Mouse (Mus musculus): ENCODE results near the gene Six3. TPM values are rescaled to one million over a fixed set of nuclear protein-coding genes. Genes with fewer than 3 reads are reported as not detected.

Gene Six3
- polyA plus RNA-seq, 1 experiment from 2014 or later: not detected

DNA sequence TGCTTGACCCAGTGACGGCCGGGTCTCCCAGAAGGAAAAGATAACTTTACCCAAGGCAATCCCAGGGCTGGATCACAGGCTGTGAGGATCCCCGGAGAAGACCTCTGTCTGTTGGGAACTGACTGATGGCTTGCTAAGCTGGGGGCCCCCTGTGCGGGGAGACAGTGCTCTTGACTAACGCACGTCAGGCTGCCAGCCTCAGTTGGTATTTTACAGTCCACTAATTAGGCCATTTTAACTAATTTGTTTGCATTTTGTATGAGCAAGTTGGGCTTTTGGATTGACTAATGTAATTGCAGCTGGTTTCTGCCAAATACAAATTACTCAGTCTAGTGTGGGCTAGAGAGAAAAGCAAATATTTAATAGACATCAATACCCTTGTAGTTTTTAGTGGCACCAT lies 21.4 kb upstream of the Six3 start:
- ATAC-seq (replicated peaks; ENCODE audit: low FRiP score): no peak
- Histone ChIP-seq H3K4me3 (ENCODE audit: low read depth, low read length) (no peak overlapping the region), H3K27me3 (replicated peaks; ENCODE audit: control insufficient read depth, insufficient read depth, low read length) (peaks cover 9% of the 10 kb centered on the region; the same call in 1 of the 2 replicates), H3K9me3 (ENCODE audit: control insufficient read depth, low read length) (no peaks in the 10 kb centered on the region), H3K4me1 (replicated peaks; ENCODE audit: control insufficient read depth, insufficient read depth, low read length) (no peaks in the 10 kb centered on the region), H3K27ac (ENCODE audit: low read depth, low read length) (no peak overlapping the region), H3K36me3 (ENCODE audit: control insufficient read depth, insufficient read depth, low read length) (no peaks in the 10 kb centered on the region), H3K9ac (ENCODE audit: low read depth, low read length) (no peak overlapping the region), H3K4me2 (no peak overlapping the region)
- no peak for DNase-seq (ENCODE audit: low spot score)
- WGBS: 72% methylated on average over 6 of the region's 6 CpGs

DNA sequence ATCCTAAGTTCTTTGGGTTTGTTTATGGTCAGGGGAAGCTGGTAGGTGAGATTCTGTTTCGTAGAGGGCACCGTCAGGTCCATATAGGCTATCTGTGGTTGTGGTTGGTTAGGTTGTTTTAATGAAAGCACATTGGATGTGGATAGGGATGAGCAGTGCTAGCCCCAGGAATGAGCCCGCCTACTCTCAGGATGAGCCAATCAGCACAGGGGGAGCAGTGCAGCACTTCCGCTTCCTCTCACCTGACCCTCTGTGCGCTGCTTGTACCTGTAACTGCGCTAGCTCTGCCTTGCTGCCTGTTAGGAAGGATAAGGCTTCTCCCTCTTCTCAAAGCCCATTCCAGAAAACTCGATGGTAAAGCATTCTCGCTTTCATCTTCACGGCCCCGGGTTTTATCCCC lies 17.6 kb upstream of the Six3 start:
- 59% methylated on average over 10 of the region's 10 CpGs for whole genome bisulfite sequencing
- Histone ChIP-seq H3K27ac (ENCODE audit: low read depth, low read length) (no peak overlapping the region), H3K9ac (ENCODE audit: low read depth, low read length) (no peak overlapping the region), H3K4me3 (ENCODE audit: low read depth, low read length) (no peak overlapping the region), H3K27me3 (replicated peaks; ENCODE audit: control insufficient read depth, insufficient read depth, low read length) (peaks cover 13% of the 10 kb centered on the region), H3K36me3 (ENCODE audit: control insufficient read depth, insufficient read depth, low read length) (no peaks in the 10 kb centered on the region), H3K4me2 (no peak overlapping the region), H3K9me3 (ENCODE audit: control insufficient read depth, low read length) (no peaks in the 10 kb centered on the region), H3K4me1 (replicated peaks; ENCODE audit: control insufficient read depth, insufficient read depth, low read length) (no peaks in the 10 kb centered on the region)
- DNase-seq (ENCODE audit: low spot score) (no peak), ATAC-seq (replicated peaks; ENCODE audit: low FRiP score) (no peak)

DNA sequence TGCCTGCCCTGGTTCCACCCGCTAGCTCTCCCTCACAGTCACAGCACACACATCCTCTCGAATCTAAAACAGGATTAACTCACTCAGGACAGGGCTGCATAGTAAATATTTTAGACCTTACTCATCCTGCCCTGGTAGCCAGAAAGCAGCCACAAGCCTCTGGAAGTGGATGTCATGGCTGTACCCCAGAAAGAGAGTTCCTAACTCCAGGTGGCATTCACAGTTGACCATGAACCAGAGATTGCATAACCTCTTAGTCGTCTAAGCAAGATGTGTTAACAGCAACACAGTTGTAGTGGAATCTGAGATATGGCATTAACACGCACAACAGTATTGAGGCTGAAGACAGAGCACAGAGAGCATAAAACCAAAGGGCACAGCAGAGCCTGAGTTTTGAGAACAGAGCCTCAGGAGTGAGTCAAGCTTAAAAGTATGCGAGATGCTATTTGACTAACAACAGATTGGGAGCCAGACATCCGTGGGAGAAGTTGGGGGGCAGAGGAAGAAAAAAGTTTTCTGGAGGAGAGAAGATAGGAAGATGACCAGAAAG lies 17.0 kb upstream of the Six3 start:
- Histone ChIP-seq H3K9me3 (ENCODE audit: control insufficient read depth, low read length) (no peaks in the 10 kb centered on the region), H3K9ac (ENCODE audit: low read depth, low read length) (no peak overlapping the region), H3K4me2 (no peak overlapping the region), H3K27me3 (replicated peaks; ENCODE audit: control insufficient read depth, insufficient read depth, low read length) (peaks cover 13% of the 10 kb centered on the region), H3K36me3 (ENCODE audit: control insufficient read depth, insufficient read depth, low read length) (no peaks in the 10 kb centered on the region), H3K4me3 (ENCODE audit: low read depth, low read length) (no peak overlapping the region), H3K27ac (ENCODE audit: low read depth, low read length) (no peak overlapping the region), H3K4me1 (replicated peaks; ENCODE audit: control insufficient read depth, insufficient read depth, low read length) (no peaks in the 10 kb centered on the region)
- DNase-seq (ENCODE audit: low spot score): no peak
- ATAC-seq (replicated peaks; ENCODE audit: low FRiP score): no peak
- WGBS: 46% methylated on average over 6 of the region's 6 CpGs

DNA sequence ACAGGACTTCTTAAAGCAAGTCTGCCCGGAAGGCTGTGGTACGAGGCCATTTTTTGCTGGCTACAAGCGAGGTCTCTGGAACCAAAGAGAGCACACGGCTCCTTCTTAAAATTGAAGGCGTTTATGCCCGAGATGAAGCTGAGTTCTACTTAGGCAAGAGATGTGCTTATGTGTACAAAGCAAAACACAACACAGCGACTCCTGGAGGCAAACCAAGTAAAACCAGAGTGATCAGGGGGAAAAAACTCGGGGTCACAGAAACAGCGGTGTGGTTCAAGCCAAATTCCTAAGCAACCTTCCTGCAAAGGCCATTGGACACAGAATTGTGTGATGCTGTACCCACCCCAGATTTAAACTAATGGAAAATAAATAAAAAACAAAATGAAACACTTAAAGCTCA lies 13.9 kb upstream of the Six3 start:
- DNase-seq (ENCODE audit: low spot score) (no peak), ATAC-seq (replicated peaks; ENCODE audit: low FRiP score) (no peak)
- 55% methylated on average over 9 of the region's 9 CpGs for WGBS
- no peaks in the 10 kb centered on the region for H3K4me1 ChIP-seq (replicated peaks; ENCODE audit: control insufficient read depth, insufficient read depth, low read length)
- no peaks in the 10 kb centered on the region for H3K9me3 ChIP-seq (ENCODE audit: control insufficient read depth, low read length)
- H3K27me3 ChIP-seq (replicated peaks; ENCODE audit: control insufficient read depth, insufficient read depth, low read length): peaks cover 26% of the 10 kb centered on the region
- H3K36me3 ChIP-seq (ENCODE audit: control insufficient read depth, insufficient read depth, low read length): no peaks in the 10 kb centered on the region
- no peak overlapping the region for H3K4me2 ChIP-seq
- H3K9ac ChIP-seq (ENCODE audit: low read depth, low read length): no peak overlapping the region
- H3K4me3 ChIP-seq (ENCODE audit: low read depth, low read length): no peak overlapping the region
- no peak overlapping the region for H3K27ac ChIP-seq (ENCODE audit: low read depth, low read length)

DNA sequence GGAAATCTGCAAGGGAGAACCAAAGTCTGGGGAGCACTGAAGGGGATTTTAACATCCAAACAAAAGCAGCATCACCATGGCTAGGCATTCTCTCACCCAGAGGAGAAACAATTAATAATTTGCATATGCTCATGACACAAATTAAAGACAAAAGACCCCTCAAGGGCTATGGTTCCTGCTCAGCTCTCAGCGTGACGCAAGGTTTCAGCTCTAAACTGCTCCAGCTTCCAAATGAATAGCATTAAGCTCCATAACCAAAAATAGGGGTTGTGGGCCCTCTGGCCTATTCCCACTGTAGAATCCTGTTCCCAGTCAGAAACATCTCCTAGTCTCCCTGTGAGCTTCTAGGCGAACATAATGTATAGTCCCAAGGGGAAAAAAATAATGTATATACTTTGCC lies 6.9 kb upstream of the Six3 start:
- H3K27me3 ChIP-seq (replicated peaks; ENCODE audit: control insufficient read depth, insufficient read depth, low read length): peaks cover 72% of the 10 kb centered on the region
- no peaks in the 10 kb centered on the region for H3K9me3 ChIP-seq (ENCODE audit: control insufficient read depth, low read length)
- ATAC-seq (replicated peaks; ENCODE audit: low FRiP score) (no peak), DNase-seq (ENCODE audit: low spot score) (no peak)
- no peaks in the 10 kb centered on the region for H3K4me1 ChIP-seq (replicated peaks; ENCODE audit: control insufficient read depth, insufficient read depth, low read length)
- no peak overlapping the region for H3K4me2 ChIP-seq
- no peak overlapping the region for H3K4me3 ChIP-seq (ENCODE audit: low read depth, low read length)
- H3K9ac ChIP-seq (ENCODE audit: low read depth, low read length): no peak overlapping the region
- no peak overlapping the region for H3K27ac ChIP-seq (ENCODE audit: low read depth, low read length)
- no peaks in the 10 kb centered on the region for H3K36me3 ChIP-seq (ENCODE audit: control insufficient read depth, insufficient read depth, low read length)
- 9% methylated on average over 3 of the region's 3 CpGs for WGBS

DNA sequence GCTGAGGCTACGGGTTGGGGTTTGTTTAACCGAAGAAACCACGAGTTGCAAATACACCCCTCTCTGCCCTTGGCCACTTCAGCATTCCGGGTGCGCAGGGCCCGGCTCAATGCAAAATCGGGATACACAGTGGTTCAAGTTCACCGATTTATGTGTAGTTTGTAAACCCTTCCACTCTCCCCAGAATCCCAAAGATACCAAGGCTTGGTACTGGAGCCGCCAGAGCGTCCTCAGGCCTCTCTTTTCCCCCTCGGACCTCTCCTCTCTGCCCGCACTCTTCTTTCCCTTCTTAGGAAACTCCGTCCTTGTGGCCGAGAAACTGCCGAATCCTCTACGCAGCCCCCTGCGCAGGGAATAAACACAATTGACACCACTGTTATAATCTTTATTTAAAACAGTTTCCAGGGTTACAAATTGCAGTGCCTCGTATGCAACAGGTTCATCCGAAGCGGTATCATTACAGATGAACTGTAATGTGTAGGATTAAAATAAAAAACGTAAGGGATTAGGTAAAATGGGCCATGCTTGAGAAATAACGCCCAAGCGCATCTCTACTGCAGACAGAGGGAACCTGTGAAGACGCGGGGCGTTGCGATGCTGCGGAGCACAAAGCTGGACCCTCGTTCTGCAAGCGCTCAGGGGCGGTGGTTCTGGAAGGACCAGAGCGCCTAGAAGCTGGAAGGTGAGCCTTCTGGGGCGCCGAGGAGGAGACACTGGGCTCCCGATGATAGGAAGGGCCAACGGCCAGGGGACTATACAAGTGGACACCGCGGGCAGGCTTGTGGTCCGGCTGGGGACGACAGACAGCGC lies 5.6 kb upstream of the Six3 start:
- H3K4me3 ChIP-seq (ENCODE audit: low read depth, low read length): no peak overlapping the region
- ATAC-seq (replicated peaks; ENCODE audit: low FRiP score): no peak
- H3K9me3 ChIP-seq (ENCODE audit: control insufficient read depth, low read length): no peaks in the 10 kb centered on the region
- H3K36me3 ChIP-seq (ENCODE audit: control insufficient read depth, insufficient read depth, low read length): no peaks in the 10 kb centered on the region
- no peak overlapping the region for H3K27ac ChIP-seq (ENCODE audit: low read depth, low read length)
- no peak overlapping the region for H3K4me2 ChIP-seq
- H3K4me1 ChIP-seq (replicated peaks; ENCODE audit: control insufficient read depth, insufficient read depth, low read length): no peaks in the 10 kb centered on the region
- whole genome bisulfite sequencing: 2% methylated on average over 41 of the region's 41 CpGs
- no peak for DNase-seq (ENCODE audit: low spot score)
- peaks cover 83% of the 10 kb centered on the region for H3K27me3 ChIP-seq (replicated peaks; ENCODE audit: control insufficient read depth, insufficient read depth, low read length)
- H3K9ac ChIP-seq (ENCODE audit: low read depth, low read length): no peak overlapping the region

DNA sequence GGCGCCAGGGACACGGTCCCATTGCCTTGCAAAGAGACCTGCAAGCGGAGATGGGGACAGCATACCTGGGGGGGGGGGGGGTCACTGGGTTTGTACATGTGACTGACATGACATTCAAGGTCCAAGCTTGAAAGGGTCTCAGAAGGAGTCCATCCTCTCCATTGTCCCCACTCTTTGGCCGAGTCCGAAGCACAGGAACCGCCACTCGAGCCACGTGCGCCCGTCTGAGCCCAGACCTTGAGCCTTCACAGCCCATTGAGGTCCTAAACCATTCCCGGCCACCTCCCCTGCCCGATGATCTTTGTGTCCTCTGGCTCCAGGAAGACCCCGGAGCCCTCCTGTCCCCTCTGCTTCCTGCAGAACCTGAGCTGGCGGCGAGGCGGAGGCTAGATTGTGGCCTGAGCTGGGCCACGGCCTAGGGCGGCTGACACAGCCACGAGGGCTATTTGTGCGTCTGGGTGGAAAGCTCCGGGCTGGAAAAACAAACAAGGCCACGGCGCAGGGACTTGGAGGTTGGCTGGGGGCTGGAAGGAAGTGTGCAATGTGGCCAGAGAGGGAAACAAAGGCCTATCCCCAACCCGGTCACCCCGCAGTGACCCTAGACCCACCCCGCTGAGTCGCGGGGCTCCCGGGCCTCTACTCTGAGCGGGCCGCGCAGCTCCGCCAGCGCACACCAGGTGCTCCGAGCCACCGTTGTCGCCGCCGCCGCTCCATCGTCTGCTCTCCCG lies 4.9 kb upstream of the Six3 start:
- no peak for ATAC-seq (replicated peaks; ENCODE audit: low FRiP score)
- 2% methylated on average over 31 of the region's 42 CpGs for WGBS
- H3K4me3 ChIP-seq (ENCODE audit: low read depth, low read length): no peak overlapping the region

DNA sequence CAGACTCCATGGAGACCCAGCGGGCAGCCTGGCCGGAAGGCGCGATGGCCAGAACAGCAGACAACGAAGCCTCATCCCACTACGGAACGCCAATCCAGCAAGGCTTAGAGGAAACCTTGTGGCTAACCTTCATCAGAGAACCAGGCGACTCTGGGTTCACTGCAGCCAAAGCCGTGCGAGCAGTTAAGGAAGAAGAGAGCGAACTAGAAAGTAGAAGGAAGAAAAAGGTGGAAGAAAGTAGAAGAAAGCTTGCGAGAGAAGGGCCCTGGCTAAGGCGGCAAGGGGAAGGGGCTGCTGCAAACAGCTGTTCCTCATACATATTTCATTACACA lies 4.3 kb upstream of the Six3 start:
- no peak for DNase-seq (ENCODE audit: low spot score)
- H3K9me3 ChIP-seq (ENCODE audit: control insufficient read depth, low read length): no peaks in the 10 kb centered on the region
- no peaks in the 10 kb centered on the region for H3K36me3 ChIP-seq (ENCODE audit: control insufficient read depth, insufficient read depth, low read length)
- H3K27me3 ChIP-seq (replicated peaks; ENCODE audit: control insufficient read depth, insufficient read depth, low read length): peaks cover 88% of the 10 kb centered on the region
- 3% methylated on average over 13 of the region's 13 CpGs for WGBS
- ATAC-seq (replicated peaks; ENCODE audit: low FRiP score): no peak
- H3K27ac ChIP-seq (ENCODE audit: low read depth, low read length): no peak overlapping the region
- H3K9ac ChIP-seq (ENCODE audit: low read depth, low read length): no peak overlapping the region
- H3K4me3 ChIP-seq (ENCODE audit: low read depth, low read length): no peak overlapping the region
- H3K4me2 ChIP-seq: no peak overlapping the region
- no peaks in the 10 kb centered on the region for H3K4me1 ChIP-seq (replicated peaks; ENCODE audit: control insufficient read depth, insufficient read depth, low read length)

More for the DNA sequence above, 4.9 kb upstream of the Six3 start:
- H3K4me2 ChIP-seq: no peak overlapping the region
- DNase-seq (ENCODE audit: low spot score): no peak
- peaks cover 83% of the 10 kb centered on the region for H3K27me3 ChIP-seq (replicated peaks; ENCODE audit: control insufficient read depth, insufficient read depth, low read length)
- no peak overlapping the region for H3K27ac ChIP-seq (ENCODE audit: low read depth, low read length)
- no peak overlapping the region for H3K9ac ChIP-seq (ENCODE audit: low read depth, low read length)
- H3K36me3 ChIP-seq (ENCODE audit: control insufficient read depth, insufficient read depth, low read length): no peaks in the 10 kb centered on the region
- no peaks in the 10 kb centered on the region for H3K4me1 ChIP-seq (replicated peaks; ENCODE audit: control insufficient read depth, insufficient read depth, low read length)
- no peaks in the 10 kb centered on the region for H3K9me3 ChIP-seq (ENCODE audit: control insufficient read depth, low read length)

Data from liver, embryonic 11.5 days (tissue).